Mouse (Mus musculus) MEL (cell line): ENCODE measurements around the gene Ankrd44.

Experiments used
- CHD1 ChIP-seq: IDR thresholded peaks from 2 replicates; pipeline ENCODE4 v1.6.1; 2012; ENCODE audit warnings: low read depth, mild to moderate bottlenecking, inconsistent platforms, low read length, improper control_type of control experiment
- CTCF ChIP-seq, 3 experiments: IDR thresholded peaks in 2 of 3; conservative IDR thresholded peaks in 1 of 3; 2 replicates each; pipeline ENCODE4 v1.5.1; 2011 to 2012; ENCODE audit warnings: low read length in 3 of 3, low read depth in 2 of 3, mild to moderate bottlenecking in 2 of 3, improper control_type of control experiment in 1 of 3, inconsistent platforms in 1 of 3, mixed read lengths in 1 of 3, moderate library complexity in 1 of 3; ENCODE audit not compliant: control insufficient read depth in 1 of 3, insufficient read depth in 1 of 3, poor library complexity in 1 of 3, severe bottlenecking in 1 of 3
- E2F4 ChIP-seq: IDR thresholded peaks from 2 replicates; pipeline ENCODE4 v1.6.1; 2011; ENCODE audit warnings: low read depth, low read length, improper control_type of control experiment, borderline replicate concordance
- EP300 ChIP-seq, 2 experiments: IDR thresholded peaks; 2 replicates each; pipeline ENCODE4 v1.6.1; 2011; ENCODE audit warnings: improper control_type of control experiment in 2 of 2, low read length in 2 of 2, low read depth in 1 of 2, mild to moderate bottlenecking in 1 of 2
- GATA1 ChIP-seq: IDR thresholded peaks from 2 replicates; pipeline ENCODE4 v1.6.1; 2011; ENCODE audit warnings: low read depth, low read length, improper control_type of control experiment
- HCFC1 ChIP-seq: IDR thresholded peaks from 2 replicates; pipeline ENCODE4 v1.6.1; 2012; ENCODE audit warnings: low read depth, mild to moderate bottlenecking, inconsistent platforms, low read length, improper control_type of control experiment, moderate library complexity
- MYB ChIP-seq: IDR thresholded peaks from 2 replicates; pipeline ENCODE4 v1.6.1; 2011; ENCODE audit warnings: mild to moderate bottlenecking, low read depth, low read length, improper control_type of control experiment
- MYC ChIP-seq: IDR thresholded peaks from 2 replicates; pipeline ENCODE4 v1.6.1; 2011; ENCODE audit warnings: low read depth, mild to moderate bottlenecking, low read length, improper control_type of control experiment, moderate library complexity
- POLR2A ChIP-seq, 2 experiments: IDR thresholded peaks; 2 replicates each; pipeline ENCODE4 v1.6.1; 2011 to 2012; ENCODE audit warnings: low read length in 2 of 2, mild to moderate bottlenecking in 2 of 2, control low read depth in 1 of 2, improper control_type of control experiment in 1 of 2, low read depth in 1 of 2, moderate library complexity in 1 of 2; ENCODE audit not compliant: control insufficient read depth in 1 of 2, insufficient read depth in 1 of 2, poor library complexity in 1 of 2
- POLR2AphosphoS2 ChIP-seq: IDR thresholded peaks from 2 replicates; pipeline ENCODE4 v1.6.1; 2011; ENCODE audit warnings: low read length, improper control_type of control experiment
- RAD21 ChIP-seq: IDR thresholded peaks from 2 replicates; pipeline ENCODE4 v1.6.1; 2011; ENCODE audit warnings: mild to moderate bottlenecking, low read depth, low read length, improper control_type of control experiment
- ZKSCAN1 ChIP-seq: IDR thresholded peaks from 2 replicates; pipeline ENCODE4 v1.6.1; 2012; ENCODE audit warnings: low read depth, mild to moderate bottlenecking, inconsistent platforms, low read length, improper control_type of control experiment, moderate library complexity

GRCm38 (mm10) chr1:54734917-54735664 is 191.1 kb downstream of the Ankrd44 start:
- TF ChIP-seq MYC (no peak), HCFC1 (no peak), RAD21 (no peak), CTCF (IDR thresholded peaks at IDR 0.05 in 2 of 3, conservative IDR thresholded peaks at IDR 0.05 in 1 of 3; ENCODE audit: control insufficient read depth in 1 of 3, insufficient read depth in 1 of 3, low read depth in 2 of 3, low read length in 3 of 3, poor library complexity in 1 of 3, severe bottlenecking in 1 of 3) (no peak), ZKSCAN1 (no peak), POLR2A (IDR thresholded peaks at IDR 0.05; ENCODE audit: control insufficient read depth in 1 of 2, insufficient read depth in 1 of 2, low read depth in 1 of 2, low read length in 2 of 2, poor library complexity in 1 of 2) (no peak), MYB (no peak), POLR2AphosphoS2 (no peak), EP300 (IDR thresholded peaks at IDR 0.05; ENCODE audit: low read depth in 1 of 2, low read length in 2 of 2) (no peak), E2F4 (no peak), GATA1 (no peak), CHD1 (no peak)
